Mouse (Mus musculus) hindbrain, embryonic 11.5 days (tissue): Measurements from ENCODE around the gene Pde4a. TPM values are rescaled to one million over a fixed set of nuclear protein-coding genes. Genes with fewer than 3 reads are reported as not detected.

Experiments
- ATAC-seq: fragments of 200-750 bp; cut with Nextera tagmentation; 2 replicates; pipeline ENCODE4 v1.8.0; 2017; ENCODE audit warnings: mild to moderate bottlenecking, moderate TSS enrichment, moderate library complexity; ENCODE audit not compliant: low FRiP score
- DNase-seq: peaks from one replicate; pipeline ENCODE4 v3.0.0-alpha.2; 2015; ENCODE audit warnings: low spot score
- H3K27ac ChIP-seq: fragments of 300-500 bp; sonication (generic); 2 replicates; pipeline ENCODE4 v1.5.1; 2014; ENCODE audit warnings: mild to moderate bottlenecking, low read depth, low read length
- H3K27me3 ChIP-seq: fragments of 300-500 bp; sonication (generic); 2 replicates; pipeline ENCODE4 v1.6.1; 2014; ENCODE audit warnings: mild to moderate bottlenecking, low read length, moderate library complexity, mixed read lengths; ENCODE audit not compliant: control insufficient read depth, insufficient read depth
- H3K36me3 ChIP-seq: fragments of 300-500 bp; sonication (generic); 2 replicates; pipeline ENCODE4 v1.6.1; 2014; ENCODE audit warnings: mild to moderate bottlenecking, low read length, moderate library complexity, mixed read lengths; ENCODE audit not compliant: control insufficient read depth, insufficient read depth
- H3K4me1 ChIP-seq: fragments of 300-500 bp; sonication (generic); replicated peaks from 2 replicates; pipeline ENCODE4 v1.6.1; 2014; ENCODE audit warnings: low read length, mixed read lengths; ENCODE audit not compliant: control insufficient read depth, insufficient read depth
- H3K4me2 ChIP-seq: fragments of 300-500 bp; sonication (generic); replicated peaks from 2 replicates; pipeline ENCODE4 v1.6.1; 2014; ENCODE audit warnings: mild to moderate bottlenecking, low read depth, low read length
- H3K4me3 ChIP-seq: fragments of 300-500 bp; sonication (generic); 2 replicates; pipeline ENCODE4 v1.5.1; 2014; ENCODE audit warnings: low read depth, low read length
- H3K9ac ChIP-seq: fragments of 300-500 bp; sonication (generic); 2 replicates; pipeline ENCODE4 v1.6.1; 2014; ENCODE audit warnings: low read depth, low read length
- H3K9me3 ChIP-seq: fragments of 300-500 bp; sonication (generic); 2 replicates; pipeline ENCODE4 v1.6.1; 2016; ENCODE audit warnings: low read length; ENCODE audit not compliant: control insufficient read depth
- WGBS: fragments of 180-500 bp; shearing (Covaris S2); extraction: QIAGEN DNeasy Blood & Tissue Kit; methylation state at CpG from one replicate; pipeline ENCODE4 v1.1.7; 2014; 5-methylcytosine and 5-hydroxymethylcytosine counted together
- polyA plus RNA-seq: library from polyadenylated mRNA; unstranded; fragments of >200 nt; fragmentation: Nextera tagmentation; extraction: Ambion mirVana; gene quantifications from 2 replicates; pipeline ENCODE4 v1.2.1, GENCODE M21; 2014

The Pde4a gene
- polyA plus RNA-seq, 1 experiment from 2014 or later, result 5.7 TPM

DNA sequence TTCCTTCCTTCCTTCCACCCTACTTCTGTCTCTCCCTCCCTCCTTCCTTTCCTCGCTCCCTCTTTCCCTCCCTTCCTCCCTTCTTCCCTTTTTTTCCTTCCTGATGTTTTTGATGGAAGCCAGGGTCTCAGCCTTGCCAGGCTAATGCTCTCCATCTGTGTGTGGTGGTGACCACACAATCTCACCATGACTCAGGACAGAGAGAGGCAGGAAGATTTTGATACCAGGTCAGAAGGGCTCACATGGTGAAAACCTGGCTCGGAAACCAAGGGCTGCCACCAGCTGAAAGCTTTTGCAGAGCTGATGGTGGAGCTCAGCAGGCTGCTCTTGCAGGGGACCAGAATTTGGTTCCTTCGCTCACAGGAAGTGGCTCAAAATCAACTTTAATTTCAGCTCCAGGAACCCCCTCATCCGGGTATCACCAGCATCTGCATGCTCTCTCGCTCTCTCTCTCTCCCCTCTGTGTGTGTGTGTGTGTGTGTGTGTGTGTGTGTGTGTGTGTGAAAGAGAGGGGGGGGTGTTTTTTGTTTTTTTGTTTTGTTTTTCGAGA is 95.1 kb downstream of the Pde4a start:
- H3K9me3 ChIP-seq, result no peaks in the 10 kb centered on the region
- DNase-seq (no peak), ATAC-seq (no peak)
- H3K36me3 ChIP-seq, result no peaks in the 10 kb centered on the region
- H3K4me1 ChIP-seq, result peaks cover 2% of the 10 kb centered on the region; the same call in 1 of the 2 replicates
- H3K9ac ChIP-seq, result no peak overlapping the region
- H3K27me3 ChIP-seq, result no peaks in the 10 kb centered on the region
- no peak overlapping the region for H3K4me3 ChIP-seq
- 73% methylated on average over 6 of the region's 6 CpGs for WGBS
- no peak overlapping the region for H3K27ac ChIP-seq
- no peak overlapping the region for H3K4me2 ChIP-seq

DNA sequence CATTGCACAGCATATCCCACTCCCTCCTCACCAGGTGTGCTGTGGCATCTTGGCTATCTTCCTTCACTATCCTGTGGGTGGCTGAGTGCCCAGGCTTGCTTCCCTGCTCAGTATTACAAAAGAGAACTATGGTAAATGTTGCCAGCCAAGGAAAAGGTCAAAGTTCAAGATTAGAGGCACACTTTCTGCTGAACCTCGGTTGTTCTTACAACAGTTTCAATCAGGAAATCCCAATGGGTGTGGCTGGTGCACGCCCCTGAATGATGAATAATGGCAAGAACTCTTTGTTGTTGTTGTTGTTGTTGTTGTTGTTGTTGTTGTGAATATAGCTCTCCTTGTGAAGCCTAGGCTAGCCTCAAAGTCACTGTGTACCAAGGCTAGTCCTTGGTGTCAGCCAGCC is 96.3 kb downstream of the Pde4a start:
- H3K9ac ChIP-seq, result no peak overlapping the region
- H3K36me3 ChIP-seq, result no peaks in the 10 kb centered on the region
- H3K4me3 ChIP-seq, result no peak overlapping the region
- ATAC-seq (no peak), DNase-seq (no peak)
- no peak overlapping the region for H3K27ac ChIP-seq
- WGBS, result 60% methylated on average over 2 of the region's 2 CpGs
- peaks cover 8% of the 10 kb centered on the region for H3K4me1 ChIP-seq
- H3K4me2 ChIP-seq, result no peak overlapping the region
- no peaks in the 10 kb centered on the region for H3K9me3 ChIP-seq
- no peaks in the 10 kb centered on the region for H3K27me3 ChIP-seq

Other genes with a start within 250 kb of the Pde4a start
- gene Dnmt1, start 205.8 kb upstream of the Pde4a start, polyA plus RNA-seq, result 65.6 and 82.9 TPM in 2 replicates
- gene S1pr2, start 188.9 kb upstream of the Pde4a start, polyA plus RNA-seq, result 23.4 TPM in 2 replicates
- gene Mrpl4, start 163.0 kb upstream of the Pde4a start, polyA plus RNA-seq, result 120 and 132 TPM in 2 replicates
- gene Icam1, start 149.7 kb upstream of the Pde4a start, polyA plus RNA-seq, result 4.3 and 4.5 TPM in 2 replicates
- gene Icam4, start 136.3 kb upstream of the Pde4a start, polyA plus RNA-seq, result 5.4 and 5.7 TPM in 2 replicates
- 0.24 TPM in 1 of 2 replicates, not detected in the other for gene Icam5, start 133.6 kb upstream of the Pde4a start, polyA plus RNA-seq
- 0.45 and 2.7 TPM in 2 replicates for gene Zglp1, start 98.6 kb upstream of the Pde4a start, polyA plus RNA-seq
- 0.40 and 1.0 TPM in 2 replicates for gene Gm49373, start 92.6 kb upstream of the Pde4a start, polyA plus RNA-seq
- 46.1 and 53.2 TPM in 2 replicates for gene Fdx1l, start 92.1 kb upstream of the Pde4a start, polyA plus RNA-seq
- 2.0 and 2.3 TPM in 2 replicates for gene Gm38431, start 73.7 kb upstream of the Pde4a start, polyA plus RNA-seq
- 60.2 and 60.7 TPM in 2 replicates for gene Raver1, start 73.7 kb upstream of the Pde4a start, polyA plus RNA-seq
- 6.9 and 8.0 TPM in 2 replicates for gene Tyk2, start 34.5 kb upstream of the Pde4a start, polyA plus RNA-seq
- gene Cdc37, start 15.7 kb upstream of the Pde4a start, polyA plus RNA-seq, result 306 and 307 TPM in 2 replicates
- gene Keap1, start 73.6 kb downstream of the Pde4a start, polyA plus RNA-seq, result 23.6 and 23.7 TPM in 2 replicates
- gene S1pr5, start 82.7 kb downstream of the Pde4a start, polyA plus RNA-seq, result 0.59 and 0.73 TPM in 2 replicates
- 45.3 and 50.6 TPM in 2 replicates for gene Atg4d, start 99.6 kb downstream of the Pde4a start, polyA plus RNA-seq
- gene Kri1, start 122.3 kb downstream of the Pde4a start, polyA plus RNA-seq, result 13.5 and 15.9 TPM in 2 replicates
- 80.3 and 83.2 TPM in 2 replicates for gene Cdkn2d, start 125.7 kb downstream of the Pde4a start, polyA plus RNA-seq
- 3.4 and 5.0 TPM in 2 replicates for gene Ap1m2, start 146.6 kb downstream of the Pde4a start, polyA plus RNA-seq
- gene Slc44a2, start 155.0 kb downstream of the Pde4a start, polyA plus RNA-seq, result 60.4 and 66.4 TPM in 2 replicates
- 232 and 254 TPM in 2 replicates for gene Ilf3, start 202.2 kb downstream of the Pde4a start, polyA plus RNA-seq
- 47.5 and 48.9 TPM in 2 replicates for gene Qtrt1, start 246.1 kb downstream of the Pde4a start, polyA plus RNA-seq